Mouse (Mus musculus): ENCODE results near the gene Snx8. TPM values are rescaled to one million over a fixed set of nuclear protein-coding genes. Genes with fewer than 3 reads are reported as not detected.
"Not testable (repeated sequence)": the region's sequence is repeated elsewhere in the genome, so short reads cannot be mapped to it uniquely, and the experiment has no call there.

Gene Snx8
- total RNA-seq, 2 experiments from 2014 or later, result 26.8 to 30.5 TPM

DNA sequence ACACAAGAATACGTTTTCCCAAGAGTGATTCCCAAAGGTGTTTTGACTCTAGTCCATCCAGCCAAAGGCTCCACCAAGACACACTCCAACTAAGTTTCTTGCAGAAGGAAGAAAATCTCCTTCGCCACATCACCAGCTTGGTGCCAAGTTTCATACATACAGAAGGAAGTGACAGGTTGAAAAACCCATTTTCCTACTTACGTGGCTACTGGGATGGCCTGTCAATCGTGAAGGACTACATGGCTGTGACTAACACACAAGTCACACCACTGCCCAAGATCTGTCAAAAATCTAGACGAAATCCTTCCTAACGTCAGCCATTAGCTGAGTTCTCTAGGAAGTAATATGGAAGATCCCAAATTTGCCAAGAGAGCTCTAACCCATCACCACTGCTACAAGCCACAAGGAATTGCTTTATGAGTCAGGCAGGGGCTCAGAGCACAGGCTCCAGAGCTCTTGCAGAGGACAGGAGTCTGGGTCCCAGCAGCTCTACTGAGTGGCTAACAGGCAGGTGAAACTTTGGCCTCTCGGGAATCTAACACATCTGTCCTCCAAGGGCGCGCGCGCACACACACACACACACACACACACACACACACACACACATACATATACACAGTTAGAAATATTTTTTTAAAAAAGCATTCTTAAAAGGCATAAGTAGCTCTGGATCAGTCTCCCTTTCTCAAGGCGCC lies 1.1 kb downstream of the Snx8 start:
- intact Hi-C loops (cut with DNase I), result no loop called here
- no peak for DNase-seq

DNA sequence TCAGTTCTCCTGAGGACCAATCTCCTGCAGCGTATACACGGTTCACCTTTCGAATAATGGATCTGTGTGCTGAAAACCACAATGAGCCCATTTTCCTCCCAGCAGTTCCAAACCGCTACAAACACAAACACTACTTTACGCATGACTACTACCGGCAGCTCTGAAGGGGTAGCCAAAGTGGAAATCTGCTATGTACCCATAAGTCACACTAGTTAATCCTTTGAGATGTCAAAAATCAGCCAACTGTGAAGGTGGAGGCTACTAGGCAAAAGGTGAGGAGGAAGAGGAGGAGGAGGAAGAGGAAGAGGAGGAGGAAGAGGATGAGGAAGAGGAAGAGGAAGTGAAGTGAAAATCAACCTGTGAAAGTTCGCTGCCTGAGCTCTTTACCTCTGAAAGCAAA lies 1.8 kb downstream of the Snx8 start:
- no peak for DNase-seq
- intact Hi-C loops (cut with DNase I), result no loop called here

DNA sequence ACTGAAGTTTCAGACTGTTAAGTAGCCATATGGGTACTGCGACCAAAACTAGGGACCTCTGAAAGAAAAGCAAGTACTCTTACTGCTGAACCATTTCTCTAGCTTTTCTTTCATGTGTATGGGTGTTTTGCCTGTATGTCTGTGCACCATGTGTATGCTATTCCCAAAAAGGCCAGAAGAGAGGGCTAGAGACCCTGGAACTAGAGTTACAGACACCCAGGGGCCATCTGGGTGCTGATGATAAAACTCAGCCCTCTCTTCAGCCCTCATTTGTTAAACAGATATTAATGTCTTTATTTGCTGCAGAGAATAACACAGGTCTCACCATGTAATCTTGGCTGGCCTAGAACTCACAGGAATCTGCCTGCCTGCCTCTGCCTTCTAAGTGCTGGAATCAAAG lies 4.6 kb downstream of the Snx8 start:
- intact Hi-C loops (cut with DNase I), result no loop called here
- DNase-seq, result no peak

DNA sequence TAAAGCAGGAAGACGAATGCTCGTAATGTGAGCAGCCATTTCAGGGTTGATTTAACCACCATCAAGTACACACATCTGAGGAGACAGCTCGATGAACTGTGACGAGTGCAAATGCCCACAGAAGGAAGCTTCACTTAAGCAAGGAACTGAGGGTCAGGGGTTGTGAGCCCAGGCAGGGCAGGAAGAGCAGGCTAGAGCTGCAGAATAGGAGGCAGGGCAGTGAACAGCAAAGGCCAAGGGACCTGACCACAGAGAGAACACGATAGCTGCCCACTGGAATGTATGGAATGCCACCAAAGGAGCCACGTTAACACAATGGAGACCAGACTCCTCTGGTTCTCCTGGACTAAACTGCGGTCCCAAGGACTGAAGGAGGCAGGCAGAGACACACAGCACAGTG lies 5.5 kb downstream of the Snx8 start:
- no peak for DNase-seq
- intact Hi-C loops (cut with DNase I), result no loop called here

DNA sequence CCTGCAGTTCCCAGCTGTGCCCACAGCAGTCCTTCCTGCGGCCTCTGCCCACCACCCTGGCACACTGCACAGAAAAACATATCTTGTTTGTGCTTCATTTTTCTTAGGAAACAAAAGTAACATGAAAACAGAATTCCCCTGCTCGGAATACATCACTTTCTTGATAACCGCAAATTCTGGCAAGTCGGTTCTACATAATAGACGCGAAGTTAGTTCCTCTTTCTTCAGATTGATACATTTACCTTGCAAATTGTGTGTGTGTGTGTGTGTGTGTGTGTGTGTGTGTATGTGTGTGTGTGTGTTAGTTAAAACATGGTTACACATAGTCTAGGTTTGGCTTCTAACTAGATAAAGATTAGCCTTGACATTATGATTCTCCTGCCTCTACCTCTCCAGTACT lies 6.4 kb downstream of the Snx8 start:
- DNase-seq, result no peak
- intact Hi-C loops (cut with DNase I), result no loop called here

DNA sequence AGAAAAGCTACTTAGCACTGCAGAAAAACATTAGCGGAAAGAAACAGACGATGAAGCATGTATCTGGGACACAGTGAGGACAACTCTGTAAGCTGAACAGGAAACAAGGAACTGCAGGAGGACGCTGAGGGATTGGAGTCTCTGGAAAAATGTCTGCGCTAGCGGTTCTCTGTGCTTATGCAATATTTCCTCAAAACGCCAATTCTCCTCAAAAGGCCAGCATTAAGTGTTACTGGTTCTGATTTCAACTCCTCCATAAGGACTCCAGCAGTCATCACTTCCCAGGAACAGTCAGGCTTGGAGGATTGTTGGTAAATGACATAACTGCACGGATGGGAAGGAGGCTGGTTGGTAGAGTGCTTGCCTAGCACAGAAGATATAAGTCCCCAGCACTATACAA lies 7.9 kb downstream of the Snx8 start:
- DNase-seq, result no peak
- intact Hi-C loops (cut with DNase I), result no loop called here

DNA sequence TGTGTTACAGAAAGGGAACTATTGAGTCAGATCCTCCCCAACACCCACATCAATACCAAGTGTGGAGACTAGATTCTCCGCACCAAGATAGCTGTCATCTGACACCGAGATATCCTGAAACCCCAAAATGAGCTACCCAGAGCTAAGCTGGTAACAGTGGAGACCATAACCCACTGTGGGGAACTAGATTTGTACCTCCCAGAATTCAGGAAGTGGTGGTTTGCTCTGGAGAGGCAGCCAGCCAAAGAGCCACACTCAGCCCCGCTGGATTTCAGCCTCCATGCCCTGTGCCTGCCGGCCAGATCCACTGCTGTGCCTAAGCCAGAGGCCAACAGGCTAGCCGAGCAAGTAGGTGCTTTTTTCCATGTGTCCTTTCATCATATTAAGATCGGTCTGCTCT lies 9.8 kb downstream of the Snx8 start:
- no peak for DNase-seq
- intact Hi-C loops (cut with DNase I), result no loop called here

DNA sequence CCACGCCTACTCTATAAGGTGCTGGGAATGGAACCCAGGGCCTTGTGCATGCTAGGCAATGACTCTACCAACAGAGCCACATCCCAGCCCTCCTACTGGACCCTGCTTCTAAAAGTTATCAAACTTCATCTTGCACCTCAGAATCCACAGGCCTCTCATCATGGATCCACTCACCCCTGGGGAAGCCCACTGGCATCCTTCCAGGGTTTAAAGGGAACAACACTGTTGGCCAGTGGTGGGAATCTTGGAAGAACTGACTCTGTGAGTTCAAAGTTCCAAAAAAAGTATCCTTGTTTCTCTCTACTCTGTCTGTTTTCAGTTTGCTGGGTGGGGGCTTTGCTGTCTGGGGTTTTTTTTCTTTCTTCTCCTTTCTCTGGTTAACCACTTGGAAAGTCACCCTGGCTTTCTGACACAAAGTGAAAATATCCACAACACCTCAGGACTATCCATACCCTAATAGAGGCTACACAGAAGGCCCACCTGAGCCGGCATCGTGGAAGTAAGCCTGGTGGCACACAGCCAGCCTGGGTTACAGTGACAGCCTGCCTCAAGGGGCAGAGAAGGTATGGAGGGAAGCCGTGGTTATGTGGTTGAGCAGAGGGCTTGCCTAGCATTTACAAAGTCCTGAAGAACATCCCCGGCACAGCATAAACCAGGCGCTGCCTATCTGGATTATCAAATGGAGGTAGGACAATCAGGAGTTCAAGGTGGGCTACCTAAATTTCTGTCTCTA lies 10.8 kb downstream of the Snx8 start:
- intact Hi-C loops (cut with DNase I), result no loop called here
- DNase-seq, result peak; percentile 14

DNA sequence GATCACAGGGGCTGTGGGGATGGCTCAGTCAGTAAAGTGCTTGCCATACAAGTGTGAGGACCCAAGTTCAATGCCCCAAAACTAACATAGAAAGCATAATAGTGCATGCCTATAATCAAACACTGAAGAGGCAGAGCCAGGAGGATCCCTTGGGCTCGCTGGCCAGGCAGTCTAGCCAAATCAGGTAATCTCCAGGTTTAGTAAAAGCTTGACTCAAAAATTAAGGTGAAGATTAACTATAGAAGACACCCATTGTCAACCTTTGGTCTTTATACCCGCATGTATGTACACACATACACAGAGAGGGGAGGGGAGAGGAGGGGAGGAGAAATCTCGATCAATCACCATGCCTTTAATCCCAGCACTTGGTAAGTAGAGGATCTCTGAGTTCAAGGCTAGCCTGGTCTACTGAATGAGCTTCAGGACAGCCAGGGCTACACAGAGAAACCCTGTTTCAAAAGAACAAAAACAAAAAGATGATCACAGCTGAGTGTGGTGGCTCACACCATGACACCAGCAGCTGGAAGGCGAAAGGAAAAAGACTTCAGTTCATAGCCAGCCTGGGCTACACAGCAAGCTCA lies 13.7 kb downstream of the Snx8 start:
- intact Hi-C loops (cut with DNase I), result no loop called here
- DNase-seq, result no peak

DNA sequence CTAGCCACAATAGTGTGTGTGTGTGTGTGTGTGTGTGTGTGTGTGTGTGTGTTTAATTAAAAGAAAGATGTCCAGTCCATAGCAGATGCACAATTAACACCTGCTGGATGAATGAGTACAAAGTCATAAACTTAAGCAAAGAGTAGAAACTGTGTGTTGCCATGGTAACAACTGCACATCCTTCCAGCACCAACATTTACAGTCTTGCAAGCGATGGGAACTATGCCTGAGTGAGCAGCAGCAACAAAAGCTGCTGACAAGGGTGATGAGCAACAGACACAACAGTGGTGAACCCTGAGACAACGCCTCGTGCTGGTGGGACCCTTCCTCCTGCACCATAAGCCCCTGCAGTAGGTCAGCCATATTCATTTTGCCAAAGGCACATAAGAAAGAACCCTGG lies 14.8 kb downstream of the Snx8 start:
- no peak for DNase-seq
- intact Hi-C loops (cut with DNase I), result no loop called here

DNA sequence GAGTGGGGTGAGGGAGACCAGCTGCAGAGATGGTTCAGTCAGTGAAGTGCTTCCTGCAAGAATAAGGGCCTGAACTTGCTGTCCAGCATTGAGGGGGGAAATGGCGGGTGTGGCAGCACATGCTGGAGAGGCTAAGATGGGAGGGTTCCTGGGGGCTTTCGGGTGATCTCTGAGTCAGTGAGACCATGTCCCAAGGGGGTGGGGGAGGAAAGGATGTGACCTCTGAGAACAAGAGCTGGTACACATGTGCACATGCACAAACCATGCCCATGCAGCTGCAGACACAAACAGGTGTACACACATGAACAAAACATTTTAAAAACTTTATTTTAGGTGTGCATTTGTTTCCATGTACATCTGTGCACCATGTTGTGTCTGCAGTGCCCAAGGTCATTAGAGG lies 15.4 kb downstream of the Snx8 start:
- no peak for DNase-seq
- intact Hi-C loops (cut with DNase I), result no loop called here

DNA sequence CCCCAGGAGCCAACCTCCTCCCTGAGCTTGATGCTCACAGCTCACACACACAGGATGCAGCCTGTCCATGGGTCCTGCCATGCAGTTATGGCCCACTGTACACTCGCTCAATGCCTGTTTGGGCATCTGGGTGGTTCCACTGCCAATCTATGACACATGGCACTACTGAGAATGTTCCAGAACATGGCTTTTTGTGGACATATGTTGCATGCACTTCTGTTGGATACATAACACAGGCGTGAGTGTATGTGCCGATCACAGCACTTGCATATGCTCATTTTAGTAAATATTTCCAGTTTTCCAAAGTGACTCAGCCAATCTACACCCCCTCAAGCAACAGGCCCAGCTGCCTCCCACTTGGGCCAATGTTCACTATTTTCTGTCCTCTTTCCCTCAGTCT lies 17.4 kb downstream of the Snx8 start:
- intact Hi-C loops (cut with DNase I), result no loop called here
- DNase-seq, result no peak

DNA sequence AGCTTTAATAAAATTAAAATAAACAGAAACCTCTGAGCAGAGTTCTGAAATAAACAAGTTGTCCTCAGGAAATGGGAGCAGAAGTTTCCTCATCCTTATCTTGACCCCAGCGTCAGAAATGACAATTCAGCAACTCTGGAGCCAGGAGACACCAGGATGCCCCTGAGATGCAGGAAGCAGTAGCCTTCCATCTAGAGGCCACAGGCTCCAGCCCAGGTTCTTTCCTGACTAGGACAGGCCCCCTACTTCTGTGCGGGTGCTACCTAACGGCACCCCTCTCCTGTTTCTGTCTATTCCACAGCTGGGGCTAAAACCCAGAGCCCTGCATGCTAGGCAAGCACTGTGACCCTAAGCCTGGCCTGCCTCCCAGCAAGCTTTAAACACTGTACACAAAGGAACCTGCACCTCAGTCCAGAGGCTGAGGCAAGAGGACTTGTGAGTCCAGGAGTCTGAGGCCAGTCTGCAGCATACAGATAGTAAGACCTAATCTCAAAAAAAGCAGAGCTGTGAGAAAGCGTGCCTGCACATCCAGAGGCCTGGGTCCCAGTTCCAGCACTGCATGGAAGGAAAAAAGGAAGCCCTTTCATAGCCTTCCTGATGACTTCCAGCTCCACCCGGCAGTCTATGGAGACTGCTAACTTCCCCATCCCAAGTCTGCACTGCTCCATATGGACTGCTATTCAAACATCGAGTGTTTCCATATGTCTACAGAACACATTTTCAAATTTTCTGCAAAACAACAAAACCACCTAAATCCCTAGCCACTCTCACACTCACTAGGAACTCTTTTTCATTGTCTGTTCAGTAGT lies 18.4 kb downstream of the Snx8 start:
- intact Hi-C loops (cut with DNase I), result no loop called here
- DNase-seq, result no peak

DNA sequence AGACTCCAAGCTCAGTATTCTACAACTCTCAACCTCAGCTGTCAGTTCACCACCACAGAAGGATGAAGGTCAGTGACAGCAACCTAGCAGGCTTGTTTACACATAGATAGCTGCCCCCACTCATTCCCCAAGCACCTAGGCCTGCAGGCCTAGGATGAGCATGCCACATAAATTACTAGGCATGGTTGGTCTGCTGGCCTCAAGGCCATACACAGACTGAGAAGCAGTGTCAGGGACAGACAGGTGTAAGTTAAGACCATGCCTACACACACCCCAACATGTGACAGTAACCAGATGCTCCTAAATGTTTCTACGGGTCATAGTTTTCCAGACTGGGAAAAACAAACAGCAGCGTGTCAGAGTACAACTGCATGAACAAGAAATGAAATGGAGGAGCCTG lies 19.6 kb downstream of the Snx8 start:
- DNase-seq, result no peak
- intact Hi-C loops (cut with DNase I), result no loop called here

DNA sequence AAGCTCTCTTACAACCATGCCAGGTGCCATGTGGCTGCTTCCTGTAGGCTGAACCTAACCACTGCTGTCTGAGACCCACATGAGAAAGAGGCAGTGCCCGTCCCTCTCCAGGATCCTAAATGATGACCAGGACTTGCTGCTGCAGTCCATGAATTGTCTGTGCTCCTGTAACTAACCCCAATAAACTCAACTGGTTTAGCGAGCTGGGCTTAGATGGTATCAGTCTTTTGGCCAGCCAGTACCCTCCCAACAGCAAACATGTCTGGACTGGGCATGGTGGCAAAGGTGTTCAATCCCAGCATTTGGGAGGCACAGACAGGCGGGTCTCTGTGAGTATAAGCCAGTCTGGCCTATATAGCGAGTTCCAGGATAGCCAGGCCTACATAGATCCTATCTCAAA lies 20.1 kb downstream of the Snx8 start:
- DNase-seq, result no peak
- intact Hi-C loops (cut with DNase I), result no loop called here

DNA sequence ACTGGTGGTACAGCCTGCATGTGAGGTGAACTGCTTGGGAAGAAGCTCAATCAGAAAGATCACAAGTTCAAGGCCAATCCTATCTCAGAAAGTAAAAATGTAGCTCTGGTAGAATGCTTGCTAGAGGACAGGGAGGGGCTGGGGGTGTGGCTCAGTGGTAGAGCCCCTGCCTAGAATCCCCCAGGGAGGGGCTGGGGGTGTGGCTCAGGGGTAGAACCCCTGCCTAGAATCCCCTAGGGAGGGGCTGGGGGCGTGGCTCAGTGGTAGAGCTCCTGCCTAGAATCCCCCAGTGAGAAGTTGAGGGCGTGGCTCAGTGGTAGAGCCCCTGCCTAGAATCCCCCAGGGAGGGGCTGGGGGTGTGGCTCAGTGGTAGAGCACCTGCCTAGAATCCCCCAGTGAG lies 20.9 kb downstream of the Snx8 start:
- DNase-seq; intact Hi-C loops (cut with DNase I): not testable (repeated sequence)

DNA sequence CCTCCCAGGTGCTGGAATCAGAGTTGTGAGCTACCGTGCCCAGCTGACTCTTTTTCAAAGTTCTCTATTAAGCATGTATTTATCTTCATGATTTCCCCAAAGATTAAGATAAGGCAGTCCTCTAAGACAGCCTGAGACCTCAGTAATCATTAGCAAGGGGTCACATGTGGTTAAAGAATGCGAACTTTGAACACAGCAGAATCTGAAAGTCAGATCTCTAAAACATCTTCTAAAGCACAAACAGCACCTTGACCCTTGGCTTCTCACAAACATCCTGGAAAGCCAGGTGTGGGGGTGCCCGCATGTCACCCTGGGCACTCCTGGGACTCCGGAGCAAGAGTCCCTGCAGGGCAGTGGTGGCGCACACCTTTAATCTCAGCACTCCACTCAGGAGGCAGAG lies 24.6 kb downstream of the Snx8 start:
- DNase-seq, result no peak
- intact Hi-C loops (cut with DNase I), result no loop called here

DNA sequence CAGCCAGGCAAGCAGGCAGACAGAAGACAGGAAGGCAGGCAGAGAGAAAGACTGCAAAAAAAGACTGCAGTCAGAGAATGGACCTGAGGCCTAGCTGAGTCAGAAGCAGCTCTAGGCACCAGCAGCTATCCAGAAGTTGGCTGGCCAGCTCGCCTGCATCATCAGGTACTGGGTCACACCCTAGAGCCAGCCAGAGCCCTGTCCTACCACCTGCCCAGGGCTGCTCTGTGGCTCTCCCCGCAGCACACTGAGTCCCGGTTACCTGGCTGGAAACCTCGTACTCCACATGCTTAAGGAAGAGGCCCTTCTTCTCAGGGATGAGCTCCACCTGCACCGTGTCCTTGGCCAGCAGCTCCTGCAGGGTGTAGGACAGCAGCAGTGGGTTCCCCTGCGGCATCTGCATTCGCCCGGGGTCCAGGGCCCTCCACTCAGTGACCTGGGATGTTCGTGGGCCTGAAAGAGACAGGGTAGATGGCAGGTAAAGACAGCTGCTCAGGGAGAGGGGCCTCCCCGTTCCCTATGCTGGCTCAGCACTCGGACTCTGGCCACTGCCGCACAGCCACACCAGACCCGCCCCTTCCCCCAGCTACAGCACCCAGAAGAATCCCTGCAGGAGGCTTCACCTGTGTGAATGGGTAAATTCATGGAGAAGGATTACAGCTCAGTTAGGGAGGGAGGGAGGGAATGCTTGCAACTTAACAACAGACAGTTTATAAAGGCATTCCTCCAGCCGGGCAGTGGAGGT lies 29.0 kb downstream of the Snx8 start:
- no peak for DNase-seq
- intact Hi-C loops (cut with DNase I), result no loop called here

DNA sequence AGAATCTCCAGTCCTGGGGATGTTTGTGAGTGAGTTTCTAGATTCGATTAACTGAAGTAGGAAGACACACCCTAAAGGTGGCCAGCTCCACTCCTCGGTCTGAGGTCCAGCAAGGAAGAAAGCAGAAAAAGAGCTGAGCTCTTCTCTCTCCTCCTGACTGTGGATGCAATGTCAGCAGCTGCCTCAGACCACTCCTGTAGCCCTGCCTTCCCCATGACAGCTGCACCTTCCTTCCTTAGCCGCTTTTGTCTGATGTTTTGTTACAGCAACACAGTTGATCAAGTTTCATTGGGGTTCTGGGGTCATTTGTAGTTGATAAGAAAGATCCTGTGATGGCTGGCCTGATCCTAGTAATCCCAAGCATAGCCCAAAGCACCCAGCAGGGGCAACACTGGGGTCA lies 31.6 kb downstream of the Snx8 start:
- DNase-seq, result no peak
- intact Hi-C loops (cut with DNase I), result no loop called here

DNA sequence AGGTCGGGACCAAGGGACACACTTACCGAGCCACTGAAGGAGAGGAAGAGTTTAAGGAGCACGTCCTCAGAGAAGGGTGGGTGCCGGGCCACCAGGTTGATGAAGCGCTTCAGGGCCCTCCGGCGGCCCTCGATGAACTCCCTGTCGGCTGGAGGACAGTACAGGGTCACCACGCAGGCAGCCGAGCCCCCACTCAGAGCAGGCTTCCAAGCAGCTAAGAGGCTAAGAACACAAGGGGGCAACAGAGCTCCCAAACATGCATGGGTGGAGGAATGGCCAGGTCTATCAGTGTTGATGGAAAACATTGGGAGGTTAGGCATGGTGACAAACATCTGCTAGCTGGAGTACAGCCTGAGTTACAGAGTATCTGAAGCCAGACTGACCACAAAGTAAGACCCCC lies 33.1 kb downstream of the Snx8 start:
- intact Hi-C loops (cut with DNase I), result no loop called here
- DNase-seq, result no peak

DNA sequence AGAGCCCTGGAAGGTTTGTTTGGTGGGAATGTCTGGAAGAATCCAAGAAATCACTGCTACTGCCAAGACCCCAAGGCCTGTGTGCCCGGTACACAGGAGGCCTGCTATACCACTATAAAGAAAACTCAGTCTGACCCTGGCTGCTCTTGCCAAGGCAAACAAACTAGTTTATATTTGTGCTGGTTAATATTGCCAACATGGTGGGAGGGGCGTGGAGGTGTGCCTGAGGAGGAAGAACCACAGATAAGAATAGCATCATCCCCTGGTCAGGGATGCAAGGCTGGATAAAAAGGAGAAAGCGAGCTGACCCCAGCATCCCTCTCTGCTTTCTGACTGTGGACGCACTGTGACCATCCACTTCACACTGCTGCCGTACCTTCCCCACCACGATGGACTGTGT lies 36.7 kb downstream of the Snx8 start:
- intact Hi-C loops (cut with DNase I), result no loop called here
- DNase-seq, result no peak

Measured in left cerebral cortex, postnatal 4 days (tissue).